Mouse (Mus musculus): ENCODE results near the gene Ppfia3.

Gene Ppfia3

GRCm38 (mm10) chr7:45341303-45341702 is 25.5 kb downstream of the Ppfia3 start:
- DNase-seq = peak; percentile 82

GRCm38 (mm10) chr7:45340669-45341068 is 26.1 kb downstream of the Ppfia3 start:
- DNase-seq = no peak

- no peak for DNase-seq
Measured at GRCm38 (mm10) chr7:45340066-45340442, 26.8 kb downstream of the Ppfia3 start.

GRCm38 (mm10) chr7:45339410-45340065 is 27.3 kb downstream of the Ppfia3 start:
- DNase-seq = peak; percentile 64

GRCm38 (mm10) chr7:45338161-45338911 is 28.5 kb downstream of the Ppfia3 start:
- peak; percentile 49 for DNase-seq

- DNase-seq = peak; percentile 14
Measured at GRCm38 (mm10) chr7:45337469-45337868, 29.4 kb downstream of the Ppfia3 start.

GRCm38 (mm10) chr7:45336319-45336718 is 30.5 kb downstream of the Ppfia3 start:
- DNase-seq = no peak

- no peak for DNase-seq
Measured at GRCm38 (mm10) chr7:45335056-45335455, 31.8 kb downstream of the Ppfia3 start, which contains the start of gene Hrc. TSS of gene Hrc (plus strand) at chr7:45335290.

- no peak for DNase-seq
Measured at GRCm38 (mm10) chr7:45334605-45335004, 32.2 kb downstream of the Ppfia3 start.

GRCm38 (mm10) chr7:45333431-45333982 is 33.3 kb downstream of the Ppfia3 start, which contains the start of gene Trpm4:
TSS of gene Trpm4 (minus strand) at chr7:45333780.
- DNase-seq = peak; percentile 82

GRCm38 (mm10) chr7:45332685-45333425 is 34.0 kb downstream of the Ppfia3 start:
- peak; percentile 36 for DNase-seq

GRCm38 (mm10) chr7:45331502-45331901 is 35.3 kb downstream of the Ppfia3 start:
- no peak for DNase-seq

- DNase-seq = no peak
Measured at GRCm38 (mm10) chr7:45328841-45329475, 37.9 kb downstream of the Ppfia3 start.

GRCm38 (mm10) chr7:45325800-45326199 is 41.0 kb downstream of the Ppfia3 start:
- DNase-seq = no peak

GRCm38 (mm10) chr7:45323069-45323468 is 43.8 kb downstream of the Ppfia3 start:
- DNase-seq = no peak

- DNase-seq = no peak
Measured at GRCm38 (mm10) chr7:45322245-45322644, 44.6 kb downstream of the Ppfia3 start.

GRCm38 (mm10) chr7:45316536-45316935 is 50.3 kb downstream of the Ppfia3 start:
- DNase-seq = no peak

- no peak for DNase-seq
Measured at GRCm38 (mm10) chr7:45315182-45315701, 51.6 kb downstream of the Ppfia3 start.

- no peak for DNase-seq
Measured at GRCm38 (mm10) chr7:45313495-45313894, 53.3 kb downstream of the Ppfia3 start.

GRCm38 (mm10) chr7:45312686-45313453 is 53.9 kb downstream of the Ppfia3 start:
- no peak for DNase-seq

- DNase-seq = no peak
Measured at GRCm38 (mm10) chr7:45312023-45312422, 54.8 kb downstream of the Ppfia3 start.

GRCm38 (mm10) chr7:45309455-45309854 is 57.4 kb downstream of the Ppfia3 start:
- peak; percentile 49 for DNase-seq
